In genomic region chr11:55681226-55681980, GRCm38 (mm10) we compare ENCODE assay signal across 21 mouse cellular contexts.
DNase-seq lines count a peak whose midpoint lies in the region; ATAC-seq and TF ChIP-seq lines count a peak whose summit lies in the region.
"Had no signal": no experiment of that assay in that cellular context is flagged by ENCODE, and none has a peak within 500 bp of the region (broad histone marks: within the 10 kb centered on the region; RNA-seq: fewer than 3 reads in every experiment).

No protein-coding gene starts in this region.

- H3K4me1 ChIP-seq in hindbrain, embryonic 13.5 days (replicated peaks) = peaks cover 42% of the 10 kb centered on the region
- peaks cover 42% of the 10 kb centered on the region for H3K4me1 ChIP-seq in neural tube, embryonic 12.5 days
- H3K4me1 ChIP-seq: embryonic facial prominence, embryonic 13.5 days; heart, embryonic 12.5 days; midbrain, embryonic 15.5 days had no signal

- peak overlapping the region; percentile 56 for H3K4me2 ChIP-seq in hindbrain, embryonic 13.5 days
- peak overlapping the region; percentile 48 for H3K4me2 ChIP-seq in neural tube, embryonic 12.5 days (replicated peaks)
- H3K4me2 ChIP-seq: embryonic facial prominence, embryonic 13.5 days; heart, embryonic 12.5 days; lung, embryonic 14.5 days; midbrain, embryonic 15.5 days had no signal

- H3K36me3 ChIP-seq in hindbrain, embryonic 13.5 days = no peaks in the 10 kb centered on the region
- H3K36me3 ChIP-seq in neural tube, embryonic 12.5 days = no peaks in the 10 kb centered on the region
- H3K36me3 ChIP-seq: embryonic facial prominence, embryonic 13.5 days; G1E; heart, embryonic 12.5 days; midbrain, embryonic 15.5 days had no signal

- no peak for TF ChIP-seq POLR2A in brain, embryonic 14.5 days (IDR thresholded peaks at IDR 0.05; ENCODE audit: borderline replicate concordance, extremely low read depth, insufficient read depth, insufficient read length, poor library complexity, severe bottlenecking)

- ATAC-seq in hindbrain, embryonic 13.5 days (ENCODE audit: low FRiP score) = peak; percentile 72
- peak; percentile 13 for ATAC-seq in neural tube, embryonic 12.5 days (ENCODE audit: low FRiP score, low read depth)
- ATAC-seq: CD4-positive, CD25-positive, alpha-beta regulatory T cell, adult 4 months; intestine, embryonic 16.5 days; midbrain, embryonic 15.5 days had no signal

- peak; percentile 8; the same call in 1 of the 2 replicates for TF ChIP-seq CTCF in brain, embryonic 14.5 days (IDR thresholded peaks at IDR 0.05; ENCODE audit: borderline replicate concordance, extremely low read depth, insufficient read depth, insufficient read length)

- H3K27me3 ChIP-seq in hindbrain, embryonic 13.5 days = no peaks in the 10 kb centered on the region
- H3K27me3 ChIP-seq in neural tube, embryonic 12.5 days (replicated peaks) = no peaks in the 10 kb centered on the region
- H3K27me3 ChIP-seq: embryonic facial prominence, embryonic 13.5 days; heart, embryonic 12.5 days; midbrain, embryonic 15.5 days had no signal

- peak; percentile 20 for DNase-seq in ZHBTc4 (ENCODE audit: low read depth, low spot score)
- peak; percentile 3 for DNase-seq in brain, embryonic 14.5 days (ENCODE audit: low read depth)
- no peak for DNase-seq in spleen, postnatal 36 days (ENCODE audit: low spot score in 2 of 2)
- DNase-seq in cerebellum, adult 11-12 months = no peak
- no peak for DNase-seq in lung, adult 18-20 months
- DNase-seq: cerebellum, adult 18-20 months; cerebellum, postnatal 36 days; left cerebral cortex, postnatal 4 days; lung, postnatal 4 days; right cerebral cortex, adult 18-20 months; thymus, adult 2 months had no signal

- 28% methylated on average over 21 of the region's 21 CpGs for WGBS in hindbrain, embryonic 13.5 days
- WGBS in neural tube, embryonic 12.5 days = 31% methylated on average over 21 of the region's 21 CpGs

- peak overlapping the region; percentile 55 for H3K9ac ChIP-seq in hindbrain, embryonic 13.5 days
- H3K9ac ChIP-seq in neural tube, embryonic 12.5 days = no peak overlapping the region
- H3K9ac ChIP-seq: embryonic facial prominence, embryonic 13.5 days; heart, embryonic 12.5 days; lung, embryonic 14.5 days; midbrain, embryonic 15.5 days had no signal

- H3K27ac ChIP-seq in hindbrain, embryonic 13.5 days = peak overlapping the region; percentile 70
- no peak overlapping the region for H3K27ac ChIP-seq in neural tube, embryonic 12.5 days
- H3K27ac ChIP-seq: embryonic facial prominence, embryonic 13.5 days; kidney, postnatal 0 days; midbrain, embryonic 15.5 days had no signal

- peak overlapping the region; percentile 30 for H3K4me3 ChIP-seq in hindbrain, embryonic 13.5 days
- H3K4me3 ChIP-seq in neural tube, embryonic 12.5 days = 0 out of 2 replicates have a peak overlapping the region, but pooled peaks have one; percentile 2
- H3K4me3 ChIP-seq: embryonic facial prominence, embryonic 13.5 days; heart, embryonic 12.5 days; midbrain, embryonic 15.5 days had no signal

- H3K9me3 ChIP-seq in hindbrain, embryonic 13.5 days = no peaks in the 10 kb centered on the region
- H3K9me3 ChIP-seq in neural tube, embryonic 12.5 days = no peaks in the 10 kb centered on the region
- H3K9me3 ChIP-seq: embryonic facial prominence, embryonic 13.5 days; heart, embryonic 12.5 days; midbrain, embryonic 15.5 days had no signal

Comparison
In these comparisons a context has a peak if more than half of its experiments do, and no peak if none do; other contexts are left out.
1. DNase-seq: peak in ZHBTc4 (single experiment) and brain, embryonic 14.5 days (single experiment); none in spleen, postnatal 36 days (0 of 2), cerebellum, adult 11-12 months (single experiment) and lung, adult 18-20 months (0 of 2).